Mouse (Mus musculus): ENCODE results near the gene Peli1.

Peli1 gene

GRCm38 (mm10) chr11:21092621-21093020 is 1.5 kb downstream of the Peli1 start:
- DNase-seq (ENCODE audit: low read depth, low spot score) = no peak

- DNase-seq (ENCODE audit: low read depth, low spot score) = no peak
Observed at GRCm38 (mm10) chr11:21093081-21093815, 2.2 kb downstream of the Peli1 start.

DNA sequence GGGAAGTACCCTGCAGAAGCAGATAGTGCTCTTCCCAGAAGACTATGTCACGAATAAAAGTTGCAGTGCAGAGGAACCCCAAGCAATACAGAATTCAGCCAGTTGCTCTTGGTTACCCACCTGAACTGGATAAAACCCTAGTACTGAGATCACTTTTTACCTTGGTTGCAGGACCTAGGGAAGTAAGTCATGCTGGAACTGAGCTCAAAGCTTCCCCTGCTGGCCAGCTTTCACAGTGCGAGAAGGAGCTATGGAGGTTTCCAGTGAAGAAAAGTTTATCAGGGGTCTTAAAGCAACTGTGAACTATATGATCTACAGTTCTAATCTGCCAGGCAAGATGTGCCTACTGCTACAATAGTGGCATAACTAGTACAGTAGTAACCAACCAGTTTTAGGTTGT is 5.5 kb downstream of the Peli1 start:
- peak; percentile 58 for DNase-seq (ENCODE audit: low read depth, low spot score)

GRCm38 (mm10) chr11:21098457-21098856 is 7.4 kb downstream of the Peli1 start:
- no peak for DNase-seq (ENCODE audit: low read depth, low spot score)

DNA sequence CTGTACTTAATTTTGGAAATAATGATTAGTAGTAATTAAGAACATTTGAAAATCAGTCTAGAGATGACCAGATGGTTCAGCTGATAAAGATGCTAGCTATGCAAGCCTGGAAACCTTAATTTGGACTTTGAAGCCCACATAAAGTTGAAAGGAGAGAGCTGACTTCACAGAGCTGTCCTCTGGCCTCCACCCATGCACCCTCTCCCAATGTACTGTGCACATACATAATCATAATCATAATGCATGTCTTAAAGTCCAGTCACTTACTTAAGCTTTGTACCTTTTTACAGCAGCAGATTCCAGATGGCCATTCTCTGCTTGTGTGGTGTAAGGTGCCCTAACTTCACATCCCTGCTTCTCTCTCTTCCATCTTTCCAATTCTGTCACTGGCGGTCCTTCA is 9.6 kb downstream of the Peli1 start:
- no peak for DNase-seq (ENCODE audit: low read depth, low spot score)

GRCm38 (mm10) chr11:21101286-21101685 is 10.2 kb downstream of the Peli1 start:
- no peak for DNase-seq (ENCODE audit: low read depth, low spot score)

DNA sequence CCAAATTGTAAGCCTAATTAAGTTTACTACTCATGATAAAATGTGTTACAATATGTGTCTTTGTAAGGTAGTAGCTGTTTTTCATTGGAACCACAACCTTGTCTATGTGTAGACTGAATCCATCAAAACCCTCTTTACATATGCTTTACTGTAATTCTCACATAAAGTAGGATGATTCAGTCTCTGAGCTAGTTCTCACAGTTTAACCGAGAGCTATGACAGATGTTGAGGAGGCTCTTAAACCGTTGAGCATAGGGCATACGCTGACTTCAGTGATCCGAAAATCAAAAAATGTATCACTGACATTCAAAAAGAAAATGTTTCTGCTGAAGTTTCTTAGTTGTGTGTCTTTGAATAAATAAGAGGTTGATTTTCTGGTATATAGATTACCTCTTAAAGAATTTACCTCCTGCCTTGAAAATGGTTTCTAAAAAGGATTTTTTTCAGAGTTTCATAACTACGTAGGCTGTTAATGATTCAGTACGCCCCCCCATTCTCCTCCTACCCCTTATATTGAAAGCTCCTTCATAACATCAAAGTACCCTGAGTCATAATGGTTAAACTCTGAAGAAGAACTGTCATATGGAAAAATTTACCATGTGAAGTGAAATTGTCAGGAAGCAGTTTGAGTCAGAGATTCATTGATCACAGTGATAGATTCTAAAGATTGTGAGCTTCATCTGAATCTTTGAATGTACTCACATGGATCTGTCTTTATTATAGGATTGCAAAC is 11.3 kb downstream of the Peli1 start:
- no peak for DNase-seq (ENCODE audit: low read depth, low spot score)

GRCm38 (mm10) chr11:21103186-21103585 is 12.1 kb downstream of the Peli1 start:
- DNase-seq (ENCODE audit: low read depth, low spot score) = no peak

- DNase-seq (ENCODE audit: low read depth, low spot score) = no peak
Observed at GRCm38 (mm10) chr11:21105393-21105792, 14.3 kb downstream of the Peli1 start.

DNA sequence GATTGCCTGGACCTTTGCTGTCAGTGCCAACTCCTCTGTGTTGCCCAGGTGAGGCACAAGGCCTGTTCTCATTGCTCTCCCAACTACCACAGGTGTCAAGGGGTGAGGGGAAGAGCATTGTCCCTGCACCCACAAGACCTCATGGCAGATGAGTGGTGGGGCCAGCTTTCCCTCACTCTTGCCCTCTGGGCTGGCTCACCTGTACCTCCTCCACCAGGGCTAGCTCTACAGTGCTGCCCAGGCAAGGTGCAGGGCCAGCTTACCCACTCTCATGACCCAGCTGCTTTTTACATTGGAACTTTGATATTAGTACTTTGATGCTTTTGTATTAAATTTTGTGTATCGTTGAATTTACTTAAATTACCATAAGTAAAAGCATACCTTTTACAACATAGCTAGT is 16.0 kb downstream of the Peli1 start:
- DNase-seq (ENCODE audit: low read depth, low spot score) = no peak

DNA sequence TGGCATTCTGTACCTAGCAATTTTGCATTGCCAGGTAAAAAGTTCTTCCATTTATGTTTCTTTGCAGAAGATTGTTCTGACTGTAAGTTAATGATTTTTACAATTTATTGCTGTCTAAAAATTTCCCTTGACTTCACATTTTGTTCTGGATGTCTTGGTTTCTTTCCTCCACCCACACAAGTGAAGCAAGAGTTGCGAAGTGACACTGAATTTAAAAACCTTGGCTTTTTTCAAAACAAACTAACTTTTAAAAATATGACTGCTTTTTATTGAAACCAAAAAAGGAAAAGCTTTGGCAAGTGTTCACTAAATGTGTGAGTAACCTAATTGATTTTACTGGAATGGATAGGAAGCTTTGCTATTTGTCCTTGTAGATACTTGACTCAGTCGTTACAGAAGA is 18.2 kb downstream of the Peli1 start:
- DNase-seq (ENCODE audit: low read depth, low spot score) = no peak

DNA sequence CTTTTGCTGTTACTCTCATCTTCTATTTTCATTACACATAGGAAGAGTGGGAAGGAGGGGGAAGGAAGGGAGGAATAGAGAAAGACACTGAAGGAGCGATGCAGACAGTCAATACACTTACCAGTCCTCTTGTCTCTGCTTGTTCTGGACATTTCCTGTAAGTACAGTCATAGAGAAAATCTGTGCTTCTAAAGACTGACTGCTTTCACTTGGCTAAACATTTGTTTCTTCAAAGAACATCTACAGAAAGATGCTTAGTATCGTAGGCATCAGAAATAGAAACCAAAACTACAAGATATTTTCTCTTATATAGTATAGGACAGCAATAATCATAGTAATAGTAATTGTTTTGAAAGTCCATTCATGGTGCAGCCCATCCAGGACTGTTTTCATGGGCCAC is 23.4 kb downstream of the Peli1 start:
- no peak for DNase-seq (ENCODE audit: low read depth, low spot score)

- no peak for DNase-seq (ENCODE audit: low read depth, low spot score)
Observed at GRCm38 (mm10) chr11:21115804-21116203, 24.7 kb downstream of the Peli1 start.

- DNase-seq (ENCODE audit: low read depth, low spot score) = no peak
Observed at GRCm38 (mm10) chr11:21116623-21117295, 25.7 kb downstream of the Peli1 start.

DNA sequence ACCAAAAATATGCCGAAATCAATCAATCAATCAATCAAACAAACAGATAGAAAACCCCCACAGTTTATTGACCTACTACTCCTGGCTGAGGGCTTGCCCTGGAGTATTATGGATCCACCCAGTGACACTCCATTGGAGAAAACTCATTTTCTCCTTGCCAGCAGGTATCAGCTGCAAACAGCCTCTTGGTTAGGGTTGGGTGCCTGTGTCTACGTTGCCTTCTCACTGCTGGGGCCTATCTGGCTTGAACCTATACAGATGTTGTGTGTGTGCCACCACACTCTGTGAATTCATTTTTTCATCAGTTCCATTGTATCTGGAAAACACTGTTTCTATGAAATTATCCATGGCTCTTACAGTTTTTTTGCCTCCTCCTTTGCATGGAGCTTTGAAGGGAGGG is 30.6 kb downstream of the Peli1 start:
- no peak for DNase-seq (ENCODE audit: low read depth, low spot score)

DNA sequence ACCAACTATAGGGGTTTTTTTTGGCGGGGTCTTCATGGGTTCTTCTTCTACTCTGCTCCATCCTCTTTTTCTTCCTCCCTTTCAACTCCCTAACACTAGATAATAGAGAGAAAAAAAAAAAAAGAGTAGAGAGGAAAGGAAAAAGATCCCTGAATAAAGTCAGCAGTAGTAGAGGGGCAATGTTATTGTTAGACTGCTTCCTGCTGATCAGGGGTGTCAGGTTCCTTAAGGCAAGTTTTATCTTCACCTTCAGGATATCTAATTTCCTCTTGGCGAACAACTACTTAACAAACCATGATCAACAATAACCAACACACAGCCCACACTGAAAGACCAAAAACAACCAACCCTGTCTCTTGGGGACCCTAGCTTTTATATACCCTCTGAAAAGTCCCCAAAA is 31.3 kb downstream of the Peli1 start:
- DNase-seq (ENCODE audit: low read depth, low spot score) = no peak

DNA sequence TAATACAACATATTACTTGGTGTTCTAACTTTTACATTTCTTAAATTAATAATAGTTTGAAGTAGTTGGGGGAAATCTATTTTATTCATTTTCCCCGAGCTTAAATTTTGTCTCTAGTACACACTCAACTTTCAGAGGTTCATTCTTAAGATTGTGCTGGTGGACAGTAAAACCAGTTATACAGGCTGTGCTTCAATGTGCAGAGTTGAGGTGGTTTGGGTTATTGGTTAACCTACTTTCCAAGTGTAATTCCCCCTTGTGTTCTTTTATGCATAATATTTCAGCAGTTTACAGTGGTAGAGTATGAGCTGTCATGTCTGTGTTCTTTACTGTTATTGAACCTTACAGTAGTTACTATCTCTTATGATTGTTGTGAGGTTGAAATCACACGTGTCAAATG is 40.6 kb downstream of the Peli1 start:
- no peak for DNase-seq (ENCODE audit: low read depth, low spot score)

DNA sequence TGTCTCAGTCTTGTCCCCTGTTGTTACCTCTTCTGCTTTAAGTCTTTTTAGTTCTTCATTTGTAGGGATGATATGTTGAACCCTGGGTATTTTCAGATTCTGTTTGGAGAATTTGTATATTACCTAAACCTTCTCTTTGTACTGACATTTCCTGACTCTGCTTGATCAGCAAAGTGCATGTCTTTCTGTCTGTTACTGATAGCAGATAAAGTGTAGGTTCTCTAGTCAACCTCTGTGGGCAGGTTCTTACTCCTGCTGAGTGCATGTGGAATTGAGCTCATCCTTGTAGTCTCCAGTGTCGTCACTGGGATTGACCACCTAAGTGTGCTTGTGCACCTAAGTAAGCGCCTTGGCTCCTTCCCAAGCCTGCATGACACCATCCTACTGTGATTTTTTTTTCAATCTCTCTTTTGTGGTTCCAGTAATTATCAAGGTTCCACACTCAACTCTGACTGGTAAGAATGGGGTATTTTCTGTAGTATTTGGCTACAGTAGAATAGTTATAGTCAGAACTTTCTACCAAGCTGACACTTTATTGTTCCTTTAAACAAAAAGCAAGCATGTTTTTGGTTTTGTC is 43.9 kb downstream of the Peli1 start:
- DNase-seq (ENCODE audit: low read depth, low spot score) = no peak

- no peak for DNase-seq (ENCODE audit: low read depth, low spot score)
Observed at GRCm38 (mm10) chr11:21139453-21139852, 48.4 kb downstream of the Peli1 start.

- no peak for DNase-seq (ENCODE audit: low read depth, low spot score)
Observed at GRCm38 (mm10) chr11:21141242-21141641, 50.2 kb downstream of the Peli1 start.

- no peak for DNase-seq (ENCODE audit: low read depth, low spot score)
Observed at GRCm38 (mm10) chr11:21141755-21142154, 50.7 kb downstream of the Peli1 start.

GRCm38 (mm10) chr11:21149476-21149875 is 58.4 kb downstream of the Peli1 start:
- DNase-seq (ENCODE audit: low read depth, low spot score) = no peak

All from ZHBTc4 (cell line).